Mouse (Mus musculus) cerebellum, postnatal 14 days (tissue): ENCODE data around the gene Sphk2.
"Not testable (repeated sequence)": the region's sequence is repeated elsewhere in the genome, so short reads cannot be mapped to it uniquely, and the experiment has no call there.

Experiments used
- DNase-seq, 2 experiments: peaks; one replicate each; pipeline ENCODE4 v3.0.0; 2021; ENCODE audit warnings: mixed read lengths in 2 of 2

Gene Sphk2

DNA sequence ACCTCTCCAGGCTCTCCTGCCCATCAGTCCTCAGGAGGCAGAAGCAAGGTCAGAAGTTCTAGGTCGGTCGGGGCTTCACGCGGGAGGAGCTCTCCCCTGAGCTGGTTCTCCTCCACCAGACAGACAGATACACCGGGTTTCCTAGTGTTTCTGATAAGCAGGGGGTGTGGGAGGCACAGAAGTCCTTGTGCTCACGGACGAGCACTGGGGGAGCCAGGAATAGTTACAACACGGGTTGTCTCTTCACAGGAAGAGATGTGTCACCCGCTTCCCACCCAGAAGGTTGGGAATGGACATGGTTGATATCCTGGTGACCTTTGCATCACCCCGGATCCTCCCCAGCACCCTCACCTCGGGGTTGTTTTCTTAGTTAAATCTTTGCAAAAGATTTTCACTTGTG is 28.0 kb downstream of the Sphk2 start:
- DNase-seq, result no peak

DNA sequence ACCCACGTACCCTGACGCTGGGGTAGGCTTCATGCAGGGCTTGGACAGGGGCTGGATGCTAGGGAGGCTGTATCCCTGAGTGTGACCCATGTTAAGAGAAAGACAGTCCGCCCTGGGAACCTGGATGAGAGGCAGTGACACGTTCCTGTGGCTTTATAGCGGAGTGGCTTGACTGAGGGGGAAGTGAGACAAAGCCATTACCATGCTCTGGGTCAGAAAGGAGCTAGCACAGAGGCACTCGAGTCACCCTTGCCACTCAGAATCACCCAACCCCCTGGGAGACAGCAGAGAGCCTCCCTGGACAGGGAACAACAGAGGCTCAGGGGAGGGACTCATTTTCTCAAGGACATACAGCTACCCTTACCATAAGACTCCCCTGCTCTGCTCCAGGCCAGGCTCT is 28.7 kb downstream of the Sphk2 start:
- no peak for DNase-seq

DNA sequence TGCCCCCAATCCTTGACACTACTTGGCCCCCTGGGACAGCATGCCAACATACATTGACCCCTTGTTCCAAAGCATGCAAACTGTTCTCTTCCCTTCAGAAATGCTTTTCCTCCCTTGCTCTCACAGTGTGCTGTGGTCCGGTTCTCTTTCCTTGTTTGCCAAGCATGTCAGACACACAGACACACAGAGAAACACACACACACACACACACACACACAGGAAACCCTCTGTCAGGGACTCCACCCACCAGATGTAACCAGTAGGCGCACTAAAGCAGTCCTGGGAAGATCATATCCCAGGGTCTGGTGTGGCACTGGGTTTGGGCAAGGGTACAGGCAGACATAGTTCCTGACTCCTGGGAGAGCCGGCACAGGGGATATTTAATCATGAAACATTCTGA is 31.0 kb downstream of the Sphk2 start:
- DNase-seq, result no peak

DNA sequence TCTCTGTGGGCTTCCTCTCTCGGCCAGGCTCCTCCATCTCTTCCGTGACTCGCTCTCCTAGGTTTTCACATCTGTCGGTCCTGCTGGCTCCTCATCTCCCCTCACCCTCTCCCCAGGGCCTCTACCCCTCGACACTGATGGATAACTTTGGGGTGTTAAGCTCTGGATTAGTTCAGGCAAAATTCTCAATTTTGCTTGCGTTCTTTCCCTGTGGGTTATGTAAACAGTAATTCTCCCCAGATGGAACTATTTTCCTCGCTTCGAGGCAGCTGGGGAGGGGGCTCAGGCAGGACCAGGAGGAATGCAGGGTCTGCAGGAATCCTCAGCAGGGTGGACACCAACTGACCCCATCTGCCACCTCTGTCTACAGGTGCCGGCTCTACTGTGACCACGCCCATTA is 32.0 kb downstream of the Sphk2 start:
- no peak for DNase-seq

DNA sequence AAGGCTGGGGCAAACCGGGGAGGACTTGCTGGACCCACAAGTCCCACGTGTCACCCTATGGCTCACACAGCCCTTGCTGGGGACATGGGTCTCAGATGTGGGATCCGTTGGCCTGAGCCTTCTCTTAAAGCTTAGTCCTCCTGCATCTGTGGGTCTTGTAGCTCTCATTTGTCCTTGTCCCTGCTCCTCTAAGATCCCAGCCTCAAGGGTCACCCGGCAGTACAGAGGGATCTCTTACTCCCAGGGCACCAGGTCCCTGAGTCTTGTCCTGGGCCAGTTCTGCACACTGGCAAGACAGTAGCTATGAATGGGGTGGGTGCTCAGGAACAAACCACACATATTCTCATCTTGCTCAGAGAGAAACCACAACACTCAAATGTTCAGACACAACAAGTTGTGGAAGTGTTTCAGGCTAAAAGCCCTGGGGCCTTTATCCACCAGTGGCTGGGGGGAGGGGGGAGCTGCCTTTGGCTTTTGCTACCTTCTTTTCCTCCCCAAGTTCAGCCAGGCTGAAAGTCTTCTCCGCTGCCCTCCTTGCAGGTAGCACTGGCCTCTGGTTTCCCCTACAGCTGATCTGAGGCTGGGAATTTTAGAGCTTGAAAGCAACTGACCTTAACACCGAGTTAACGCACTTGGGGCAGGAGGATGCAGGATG is 34.3 kb downstream of the Sphk2 start, which contains the start of gene Ntn5:
TSS of gene Ntn5 (plus strand) at position 627 of the 655 bp plus-strand sequence.
- no peak for DNase-seq

DNA sequence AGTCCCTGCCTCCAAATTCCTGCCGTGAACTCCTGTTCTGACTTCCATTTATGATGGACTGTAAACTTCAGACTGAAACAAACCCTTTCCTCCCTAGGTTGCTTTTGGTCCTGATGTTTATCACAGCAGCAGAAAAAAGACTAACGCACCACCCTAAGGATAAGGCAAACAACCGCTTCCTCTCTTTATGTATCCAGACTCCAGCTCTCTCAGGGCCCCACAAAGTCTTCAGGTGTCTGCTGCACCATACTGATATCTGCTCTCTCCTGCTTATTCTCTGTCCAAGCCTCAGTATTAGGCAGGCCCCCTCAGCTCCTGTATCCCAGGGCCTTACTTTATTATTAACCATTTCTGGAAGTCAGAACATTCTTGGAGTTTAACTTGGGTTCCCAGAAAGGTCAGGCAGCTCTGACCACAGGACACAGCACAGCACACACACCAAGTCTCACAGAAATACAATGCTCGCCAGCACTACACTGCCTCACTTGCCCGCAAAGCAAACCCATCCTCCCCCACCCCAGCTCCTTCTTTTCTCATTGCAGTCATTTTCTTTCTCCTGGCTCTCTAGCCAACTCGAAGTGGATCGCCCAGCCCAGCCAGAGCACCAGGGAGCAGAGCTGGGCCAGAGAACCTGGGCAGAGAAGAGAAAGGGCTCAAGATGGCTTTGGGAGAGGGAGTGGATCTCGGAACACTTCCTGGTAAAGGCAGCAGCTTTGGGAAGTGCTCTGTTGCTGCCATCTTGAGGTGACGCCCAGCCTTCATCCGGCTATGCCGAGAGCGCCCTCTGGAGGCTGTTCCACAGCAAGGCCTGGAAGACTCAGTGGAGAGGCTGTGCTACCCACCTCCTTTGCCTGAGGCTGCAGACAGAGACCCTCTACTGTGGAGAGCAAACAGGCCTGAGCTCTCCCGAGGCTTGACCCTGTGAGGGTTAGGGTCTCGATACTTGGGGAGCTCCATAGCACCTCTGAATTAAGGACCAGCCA is 35.4 kb downstream of the Sphk2 start:
- peak; percentile 96 to 98 for DNase-seq

DNA sequence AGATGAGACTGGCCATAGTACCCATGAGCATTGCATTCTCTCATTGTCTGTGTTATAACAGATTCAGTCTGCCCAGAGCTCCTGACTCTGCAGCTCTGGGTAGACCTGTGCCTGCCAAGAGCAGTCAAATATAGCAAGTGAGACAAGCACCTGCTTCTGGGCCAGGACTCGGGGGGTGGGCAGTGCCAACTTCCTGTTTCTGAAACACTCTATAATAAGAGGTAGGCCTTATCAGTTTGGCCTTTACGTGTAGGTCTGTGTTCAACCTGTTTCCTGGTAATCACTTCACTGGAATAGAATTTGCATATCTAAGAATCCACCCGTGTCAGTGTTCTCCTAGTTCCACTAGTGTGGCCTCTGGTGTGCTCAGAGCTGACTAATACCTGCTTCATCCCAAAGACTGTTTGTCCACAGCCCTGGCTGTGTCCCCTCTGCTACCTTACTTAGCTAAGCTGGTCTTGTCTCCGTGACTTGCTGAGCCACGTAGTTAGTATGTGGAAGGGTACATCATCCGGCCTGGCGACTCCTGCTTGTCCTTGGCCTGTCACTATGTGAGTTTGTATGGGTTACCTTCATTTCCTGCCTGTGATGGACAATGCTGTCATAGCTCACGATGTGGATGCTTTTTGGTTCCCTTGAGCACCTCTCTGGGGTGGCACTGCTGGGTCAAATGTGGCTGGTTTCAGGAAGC is 36.6 kb downstream of the Sphk2 start:
- peak; percentile 63 to 73 for DNase-seq

DNA sequence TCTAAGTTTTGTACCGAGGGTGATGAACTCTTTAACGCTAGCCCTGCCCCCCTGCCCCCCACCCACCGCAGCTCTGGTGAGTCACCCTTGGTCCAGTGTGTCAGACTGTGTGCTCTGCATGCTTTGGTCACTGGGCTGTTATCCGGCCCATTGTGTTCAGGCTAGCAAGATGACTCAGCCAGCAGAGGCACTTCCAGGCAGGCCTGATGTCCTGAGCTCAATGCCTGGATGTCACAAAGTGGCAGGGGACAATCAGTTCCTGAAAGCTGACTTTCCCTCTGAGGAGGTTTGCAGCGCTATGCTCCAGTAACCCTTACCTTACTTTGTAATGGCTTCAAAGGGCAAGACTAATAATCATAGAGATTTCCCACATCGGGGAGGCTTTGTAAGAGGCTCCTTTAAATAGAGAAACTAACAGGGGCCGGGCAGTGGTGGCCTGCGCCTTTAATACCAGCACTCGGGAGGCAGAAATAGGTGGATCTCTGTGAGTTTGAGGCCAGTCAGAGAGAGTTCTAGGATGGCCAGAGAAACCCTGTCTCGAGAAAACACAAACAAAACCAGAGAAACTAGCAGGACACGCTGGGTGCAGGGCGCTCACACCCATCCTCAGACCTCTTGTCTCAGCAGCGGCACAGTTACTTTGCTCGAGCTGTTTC is 37.7 kb downstream of the Sphk2 start:
- no peak for DNase-seq

DNA sequence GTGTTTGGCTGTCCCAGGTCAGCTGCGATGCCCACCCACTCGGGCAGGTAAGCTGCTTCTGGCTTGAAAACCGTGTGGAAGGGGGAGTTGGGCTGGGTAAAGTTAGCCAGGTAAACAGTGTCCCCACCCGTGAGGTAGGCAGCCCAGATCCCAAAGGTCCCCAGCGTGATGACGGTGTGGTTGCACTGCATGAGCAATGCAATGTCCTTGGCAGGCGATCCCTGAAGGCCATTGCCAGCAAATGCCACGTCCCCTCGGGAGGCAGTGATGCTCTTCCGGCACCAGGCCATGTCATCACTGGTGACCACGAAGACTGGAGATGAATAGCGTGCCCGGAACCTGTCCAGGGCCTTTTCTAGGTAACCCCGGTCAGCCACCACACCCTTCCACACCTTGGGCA is 39.3 kb downstream of the Sphk2 start:
- no peak for DNase-seq

DNA sequence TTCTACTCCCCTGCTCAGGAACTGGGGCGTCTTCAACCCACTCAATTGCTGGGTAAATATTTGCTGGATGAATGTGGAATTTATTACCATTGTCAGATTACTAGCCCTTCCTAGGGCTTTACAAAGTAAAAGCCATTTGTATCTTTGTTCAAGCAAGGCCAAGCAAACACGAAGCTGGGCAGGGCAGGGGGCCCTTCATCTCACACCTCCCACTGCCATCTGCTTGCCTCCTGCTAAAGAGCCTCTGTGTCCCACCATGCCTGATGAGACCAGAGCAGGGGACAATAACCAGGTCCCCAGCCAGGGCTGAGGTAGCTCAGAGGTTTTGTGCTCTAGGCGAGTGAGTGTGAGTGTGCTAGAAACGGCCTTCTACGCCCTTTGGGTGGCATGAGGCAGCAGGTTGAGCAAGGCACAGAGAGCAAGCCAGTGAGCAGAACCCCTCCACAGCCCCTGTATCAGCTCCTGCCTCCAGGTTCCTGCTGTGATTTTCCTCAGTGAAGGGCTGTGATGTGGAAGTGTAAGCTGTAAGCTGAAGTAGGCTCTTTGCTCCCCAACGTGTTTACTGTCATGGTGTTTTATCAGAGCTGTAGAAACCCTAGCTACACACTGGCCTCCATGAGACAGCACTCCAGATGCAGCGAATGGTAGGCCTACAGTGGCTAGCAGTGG is 40.0 kb downstream of the Sphk2 start:
- DNase-seq, result no peak

DNA sequence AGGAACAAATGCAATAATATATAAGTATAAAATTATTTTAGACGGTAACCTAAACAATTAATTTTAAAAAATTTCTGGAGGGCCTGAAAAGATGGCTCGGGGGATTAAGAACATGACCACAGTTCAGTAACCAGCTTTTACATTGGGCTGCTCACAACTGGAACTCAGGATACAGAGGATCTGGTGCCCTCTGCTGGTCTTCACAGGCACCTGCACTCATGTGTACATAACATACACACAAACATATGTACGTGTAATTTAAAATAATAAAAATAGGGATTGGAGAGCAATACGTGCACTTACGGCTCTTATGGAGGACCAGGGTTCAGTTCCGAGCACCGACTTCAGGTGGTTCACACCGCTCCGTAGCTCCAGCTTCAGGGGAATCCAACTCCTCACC is 48.9 kb downstream of the Sphk2 start:
- no peak for DNase-seq

DNA sequence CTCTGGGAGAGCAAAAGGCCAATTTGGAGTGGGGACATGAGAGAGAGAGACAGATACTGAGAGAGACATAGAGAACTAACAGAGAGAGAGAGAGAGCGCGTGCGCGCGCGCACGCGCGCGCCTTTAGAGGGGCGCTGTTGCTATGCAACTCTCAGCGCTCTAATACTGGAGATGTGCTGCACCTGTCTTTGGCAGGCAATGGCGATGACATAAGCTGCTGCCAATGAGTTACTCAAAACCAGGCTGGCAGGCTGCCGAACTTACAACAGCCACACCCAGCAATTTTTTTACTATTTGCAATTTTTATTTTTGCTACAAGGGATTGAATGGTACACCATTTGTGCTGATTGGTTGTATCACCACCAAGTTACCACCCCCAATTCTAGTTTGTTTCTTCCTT is 50.0 kb downstream of the Sphk2 start:
- DNase-seq, result peak in 1 of 2 experiments; percentile 40

DNA sequence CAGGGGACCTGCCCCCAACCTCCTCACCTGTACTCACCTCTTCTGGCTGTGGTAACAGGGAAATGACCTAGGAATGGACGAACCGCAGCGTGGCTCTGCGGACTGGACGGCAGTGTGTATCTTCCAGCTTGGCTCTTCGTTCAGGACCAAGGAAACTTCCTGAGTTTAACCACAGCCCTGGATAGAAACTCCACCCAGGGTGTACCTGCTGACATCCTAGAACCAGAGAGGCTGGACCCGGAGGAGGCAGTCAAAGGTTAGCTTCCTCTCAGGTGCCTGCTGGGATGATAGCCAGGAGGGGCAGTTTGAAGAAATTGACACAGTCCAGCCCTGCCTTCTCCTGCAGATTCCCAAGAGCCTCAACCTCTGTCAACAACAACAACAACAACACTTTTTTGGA is 51.6 kb downstream of the Sphk2 start, which contains the start of gene Fut2:
TSS of gene Fut2 (minus strand) at position 234 of the 400 bp plus-strand sequence.
- no peak for DNase-seq

DNA sequence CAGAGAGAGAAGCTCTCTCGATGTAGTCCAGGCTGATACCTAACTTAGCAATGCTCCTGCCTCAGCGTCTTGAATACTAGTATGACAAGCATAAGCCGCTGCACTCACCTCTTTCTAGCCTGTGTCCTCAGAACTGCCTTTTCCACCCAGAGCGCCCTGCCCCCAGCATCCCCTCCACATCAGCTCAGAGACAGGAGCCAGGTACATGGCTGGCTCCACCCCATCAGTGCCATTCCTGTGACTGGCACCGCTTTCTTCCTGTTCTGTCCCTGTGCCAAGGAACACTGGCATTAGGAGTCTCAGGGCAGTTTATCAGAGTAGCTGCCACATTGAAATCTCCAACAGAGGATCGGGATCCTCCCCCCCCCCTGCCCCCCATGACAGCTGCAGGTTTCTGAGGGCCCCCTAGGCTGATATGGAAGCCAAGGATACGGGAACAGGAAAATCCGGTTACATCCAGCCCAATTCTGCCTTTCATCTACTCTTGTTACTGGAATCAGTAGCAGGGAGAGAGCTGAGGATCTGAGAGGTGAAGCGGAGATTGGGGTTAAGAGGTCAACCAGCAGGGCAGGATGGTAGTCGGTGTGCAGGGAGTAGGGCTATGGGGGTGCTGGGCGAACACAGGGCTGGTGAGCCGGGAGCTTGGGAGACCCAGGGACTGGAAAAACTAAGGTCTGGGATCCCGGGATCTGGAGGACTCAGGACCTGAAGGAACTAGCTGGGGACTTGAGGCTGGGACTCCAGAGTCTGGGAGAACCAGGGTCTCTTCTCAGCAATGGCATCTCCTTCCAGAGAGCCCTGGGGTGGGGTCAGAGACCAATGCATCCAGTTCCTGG is 52.3 kb downstream of the Sphk2 start:
- peak in 1 of 2 experiments; percentile 41 for DNase-seq

DNA sequence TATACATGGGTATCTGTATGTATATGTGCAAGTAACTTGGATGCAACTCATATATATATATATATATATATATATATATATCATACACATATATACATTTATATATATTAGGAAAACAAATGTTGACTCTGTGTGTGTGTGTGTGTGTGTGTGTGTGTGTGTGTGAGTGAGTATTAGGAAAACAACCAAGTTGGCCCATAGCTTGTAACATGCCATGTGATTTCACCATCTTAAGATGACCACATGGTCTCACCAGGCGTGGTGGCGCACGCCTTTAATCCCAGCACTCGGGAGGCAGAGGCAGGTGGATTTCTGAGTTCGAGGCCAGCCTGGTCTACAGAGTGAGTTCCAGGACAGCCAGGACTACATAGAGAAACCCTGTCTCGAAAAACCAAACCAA is 56.1 kb downstream of the Sphk2 start:
- DNase-seq, result not testable (repeated sequence)

DNA sequence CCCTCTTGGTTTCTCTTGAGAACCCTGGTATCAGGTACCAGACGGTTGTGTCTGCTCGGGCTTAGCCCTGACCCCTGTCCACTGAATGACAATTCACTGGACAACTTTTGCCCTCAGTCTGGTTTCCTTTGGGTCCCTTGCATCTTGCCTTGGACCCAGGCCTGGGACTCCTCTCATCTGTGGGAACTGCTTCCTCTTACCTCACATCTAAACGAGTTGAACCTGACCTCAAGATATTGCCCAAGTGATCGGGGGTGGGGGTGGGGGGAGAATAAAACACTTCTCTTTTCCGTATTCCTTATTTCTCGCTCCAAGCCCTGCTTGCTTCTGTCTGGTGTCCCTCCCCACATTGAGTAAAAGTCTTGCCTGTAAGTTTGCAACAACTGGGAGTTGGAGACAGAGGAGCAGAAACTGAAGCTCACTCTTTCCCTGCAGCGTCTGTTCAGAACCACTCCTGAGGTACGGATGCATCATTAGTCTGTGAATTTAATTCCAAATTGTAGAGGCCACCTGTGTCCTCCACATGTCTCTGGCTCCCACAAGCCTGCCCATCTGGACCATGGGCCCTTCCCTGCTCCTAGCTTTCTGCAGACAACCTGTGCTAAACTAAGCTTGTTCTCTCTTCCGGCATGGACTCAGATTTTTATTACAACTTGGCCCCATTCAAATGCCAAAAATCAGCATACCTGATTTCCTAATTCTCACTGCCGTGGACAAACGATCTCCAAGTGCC is 56.9 kb downstream of the Sphk2 start:
- DNase-seq, result no peak
